Comparison of ENCODE assay signal across 22 mouse cellular contexts in the genomic region with DNA sequence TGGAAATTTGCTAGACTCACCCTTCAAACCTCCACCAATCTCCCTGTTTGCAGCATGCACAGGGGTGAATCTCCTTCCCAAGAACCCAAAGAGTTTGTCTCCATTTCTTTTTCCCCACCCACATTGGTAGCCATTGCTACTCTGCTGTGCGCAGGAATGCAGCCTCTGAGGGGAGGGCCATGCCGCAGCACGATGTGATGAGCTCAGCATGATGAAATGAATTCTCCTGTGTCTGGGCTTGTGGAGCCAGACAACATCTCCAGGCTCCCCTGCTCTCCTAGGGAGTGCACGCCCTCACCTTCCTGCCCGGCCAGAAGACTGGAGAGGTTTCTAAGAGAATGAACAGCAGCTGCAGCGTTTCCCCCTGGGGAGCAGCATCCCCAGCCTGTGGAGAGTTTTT.
DNase-seq lines count a peak whose midpoint lies in the region; ATAC-seq and TF ChIP-seq lines count a peak whose summit lies in the region.
"Had no signal": no experiment of that assay in that cellular context is flagged by ENCODE, and none has a peak within 500 bp of the region (broad histone marks: within the 10 kb centered on the region; RNA-seq: fewer than 3 reads in every experiment).

No protein-coding gene starts in this region.

- no peak overlapping the region for H3K4me3 ChIP-seq in midbrain, embryonic 10.5 days
- H3K4me3 ChIP-seq in midbrain, postnatal 0 days (ENCODE audit: low read depth, low read length): no peak overlapping the region
- H3K4me3 ChIP-seq in embryonic facial prominence, embryonic 10.5 days: no peak overlapping the region
- H3K4me3 ChIP-seq in neural tube, embryonic 14.5 days (ENCODE audit: low read depth, low read length): no peak overlapping the region
- H3K4me3 ChIP-seq: embryonic facial prominence, embryonic 12.5 days; hindbrain, embryonic 13.5 days; left cerebral cortex, adult 2 months; liver, embryonic 15.5 days; myocyte had no signal

- H3K9me3 ChIP-seq in midbrain, embryonic 10.5 days (replicated peaks): no peaks in the 10 kb centered on the region
- H3K9me3 ChIP-seq in midbrain, postnatal 0 days (ENCODE audit: low read length): no peaks in the 10 kb centered on the region
- no peaks in the 10 kb centered on the region for H3K9me3 ChIP-seq in embryonic facial prominence, embryonic 10.5 days
- no peaks in the 10 kb centered on the region for H3K9me3 ChIP-seq in neural tube, embryonic 14.5 days (ENCODE audit: control insufficient read depth, low read length)
- H3K9me3 ChIP-seq: embryonic facial prominence, embryonic 12.5 days; G1E; hindbrain, embryonic 13.5 days; liver, embryonic 15.5 days had no signal

- WGBS in midbrain, embryonic 10.5 days: 10% methylated on average over 6 of the region's 6 CpGs
- 17% methylated on average over 6 of the region's 6 CpGs for WGBS in midbrain, postnatal 0 days
- 18% methylated on average over 6 of the region's 6 CpGs for WGBS in embryonic facial prominence, embryonic 10.5 days
- WGBS in neural tube, embryonic 14.5 days: 19% methylated on average over 6 of the region's 6 CpGs

- no peak for ATAC-seq in midbrain, postnatal 0 days (ENCODE audit: low FRiP score)
- ATAC-seq in neural tube, embryonic 14.5 days (ENCODE audit: low read depth): no peak

- TF ChIP-seq CTCF in midbrain, postnatal 0 days (IDR thresholded peaks at IDR 0.05): no peak

- H3K4me1 ChIP-seq in midbrain, embryonic 10.5 days: peaks cover 17% of the 10 kb centered on the region
- peaks cover 4% of the 10 kb centered on the region; the same call in 1 of the 2 replicates for H3K4me1 ChIP-seq in midbrain, postnatal 0 days (ENCODE audit: insufficient read depth, low read length)
- peaks cover 6% of the 10 kb centered on the region for H3K4me1 ChIP-seq in embryonic facial prominence, embryonic 10.5 days
- H3K4me1 ChIP-seq in neural tube, embryonic 14.5 days (ENCODE audit: control insufficient read depth, insufficient read depth, low read length): no peaks in the 10 kb centered on the region
- H3K4me1 ChIP-seq: liver, embryonic 15.5 days had no signal

- intact Hi-C loops in left cerebral cortex, postnatal 25 days (cut with DNase I): no loop called here

- no peaks in the 10 kb centered on the region for H3K27me3 ChIP-seq in midbrain, embryonic 10.5 days (ENCODE audit: low read depth, poor library complexity, severe bottlenecking)
- no peaks in the 10 kb centered on the region for H3K27me3 ChIP-seq in midbrain, postnatal 0 days (ENCODE audit: insufficient read depth, low read length)
- H3K27me3 ChIP-seq in embryonic facial prominence, embryonic 10.5 days (replicated peaks; ENCODE audit: low read depth, poor library complexity, severe bottlenecking): no peaks in the 10 kb centered on the region
- H3K27me3 ChIP-seq in neural tube, embryonic 14.5 days (ENCODE audit: control insufficient read depth, insufficient read depth, low read length): no peaks in the 10 kb centered on the region
- H3K27me3 ChIP-seq: embryonic facial prominence, embryonic 12.5 days; hindbrain, embryonic 13.5 days; liver, embryonic 15.5 days had no signal

- peak overlapping the region; percentile 68; the same call in 1 of the 2 replicates for H3K27ac ChIP-seq in midbrain, embryonic 10.5 days (replicated peaks)
- no peak overlapping the region for H3K27ac ChIP-seq in midbrain, postnatal 0 days (ENCODE audit: low read depth, low read length)
- H3K27ac ChIP-seq in embryonic facial prominence, embryonic 10.5 days (replicated peaks): no peak overlapping the region
- H3K27ac ChIP-seq in neural tube, embryonic 14.5 days (ENCODE audit: low read depth, low read length): 0 out of 2 replicates have a peak overlapping the region, but pooled peaks have one; percentile 23
- H3K27ac ChIP-seq: embryonic facial prominence, embryonic 12.5 days; hindbrain, embryonic 13.5 days; left cerebral cortex, adult 2 months; liver, embryonic 15.5 days had no signal

- no peak overlapping the region for H3K9ac ChIP-seq in midbrain, postnatal 0 days (replicated peaks; ENCODE audit: low read length, poor library complexity, severe bottlenecking)
- no peak overlapping the region for H3K9ac ChIP-seq in neural tube, embryonic 14.5 days (replicated peaks; ENCODE audit: low read depth, low read length)
- H3K9ac ChIP-seq: embryonic facial prominence, embryonic 12.5 days; hindbrain, embryonic 13.5 days; liver, embryonic 15.5 days had no signal

- peak; percentile 14 for DNase-seq in midbrain, embryonic 10.5 days (ENCODE audit: low spot score)
- DNase-seq in midbrain, postnatal 0 days (ENCODE audit: low spot score): no peak
- peak; percentile 28 for DNase-seq in ZHBTc4 (ENCODE audit: low read depth, low spot score)
- peak; percentile 14 for DNase-seq in embryonic facial prominence, embryonic 10.5 days (ENCODE audit: low spot score)
- no peak for DNase-seq in left cerebral cortex, postnatal 25 days (ENCODE audit: low spot score in 2 of 2)
- DNase-seq in kidney, adult 8-10 months: no peak
- DNase-seq: adrenal gland, postnatal 10 days; cerebellum, adult 9-11 months; gastrocnemius, postnatal 25 days; heart, postnatal 10 days; kidney, adult 18-20 months; kidney, postnatal 14 days; lung, postnatal 10 days; right cerebral cortex, postnatal 14 days; thymus, postnatal 14 days had no signal

- H3K36me3 ChIP-seq in midbrain, embryonic 10.5 days: no peaks in the 10 kb centered on the region
- H3K36me3 ChIP-seq in midbrain, postnatal 0 days (ENCODE audit: insufficient read depth, low read length): no peaks in the 10 kb centered on the region
- no peaks in the 10 kb centered on the region for H3K36me3 ChIP-seq in embryonic facial prominence, embryonic 10.5 days (replicated peaks)
- no peaks in the 10 kb centered on the region for H3K36me3 ChIP-seq in neural tube, embryonic 14.5 days (ENCODE audit: control insufficient read depth, insufficient read depth, low read length)
- H3K36me3 ChIP-seq: embryonic facial prominence, embryonic 12.5 days; G1E; hindbrain, embryonic 13.5 days; liver, embryonic 15.5 days had no signal

- H3K4me2 ChIP-seq in midbrain, postnatal 0 days (ENCODE audit: low read depth, low read length, poor library complexity, severe bottlenecking): no peak overlapping the region
- no peak overlapping the region for H3K4me2 ChIP-seq in neural tube, embryonic 14.5 days (ENCODE audit: low read depth, low read length)
- H3K4me2 ChIP-seq: embryonic facial prominence, embryonic 12.5 days; hindbrain, embryonic 13.5 days; liver, embryonic 15.5 days had no signal

Comparison
In these comparisons a context has a peak if more than half of its experiments do, and no peak if none do; other contexts are left out.
1. DNase-seq: peak in midbrain, embryonic 10.5 days (single experiment), ZHBTc4 (single experiment) and embryonic facial prominence, embryonic 10.5 days (single experiment); none in midbrain, postnatal 0 days (single experiment), left cerebral cortex, postnatal 25 days (0 of 2) and kidney, adult 8-10 months (0 of 2).
2. H3K27ac ChIP-seq: peak in midbrain, embryonic 10.5 days (single experiment) and neural tube, embryonic 14.5 days (single experiment); none in midbrain, postnatal 0 days (single experiment) and embryonic facial prominence, embryonic 10.5 days (single experiment).